Mouse (Mus musculus) urinary bladder, adult 2 months (tissue): Measurements from ENCODE around the gene Gins1. TPM values are rescaled to one million over a fixed set of nuclear protein-coding genes. Genes with fewer than 3 reads are reported as not detected.
"Not testable (repeated sequence)": the region's sequence is repeated elsewhere in the genome, so short reads cannot be mapped to it uniquely, and the experiment has no call there.

Experiments used
- DNase-seq: peaks from one replicate; pipeline ENCODE4 v3.0.0; 2022; ENCODE audit warnings: low spot score
- polyA plus RNA-seq: library from polyadenylated mRNA; depleted of rRNA; stranded (reverse); fragments of >200 nt; gene quantifications from 2 replicates; pipeline ENCODE4 v1.2.3, GENCODE M21; 2012

Gene Gins1
- polyA plus RNA-seq, 1 experiment, result 4.3 TPM

DNA sequence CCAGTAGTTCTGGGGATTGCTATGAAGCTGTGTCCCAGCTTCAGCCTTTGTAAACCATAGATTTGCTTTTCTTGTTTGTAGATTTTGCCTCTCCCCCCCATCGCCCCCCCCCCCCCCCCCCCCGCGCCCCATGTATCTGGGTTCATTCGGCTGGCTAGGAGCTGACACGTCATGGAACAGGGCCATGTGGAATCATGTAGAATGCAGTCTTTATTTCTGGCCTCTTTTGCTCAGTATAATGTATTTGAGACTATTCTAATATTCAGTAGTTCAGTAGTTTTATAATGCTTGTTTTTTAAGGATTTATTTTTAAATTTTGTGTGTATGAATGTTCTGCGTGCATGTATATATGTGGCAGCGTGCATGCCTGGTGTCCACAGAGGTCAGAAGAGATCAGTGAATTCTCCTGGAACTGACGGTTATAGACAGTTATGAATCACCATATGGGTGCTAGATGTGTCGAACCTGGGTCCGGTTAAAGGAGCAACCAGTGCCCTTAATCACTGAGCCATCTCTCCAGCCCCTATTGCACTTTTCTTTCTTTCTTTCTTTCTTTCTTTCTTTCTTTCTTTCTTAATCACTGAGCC lies 5.2 kb downstream of the Gins1 start:
- no peak for DNase-seq

DNA sequence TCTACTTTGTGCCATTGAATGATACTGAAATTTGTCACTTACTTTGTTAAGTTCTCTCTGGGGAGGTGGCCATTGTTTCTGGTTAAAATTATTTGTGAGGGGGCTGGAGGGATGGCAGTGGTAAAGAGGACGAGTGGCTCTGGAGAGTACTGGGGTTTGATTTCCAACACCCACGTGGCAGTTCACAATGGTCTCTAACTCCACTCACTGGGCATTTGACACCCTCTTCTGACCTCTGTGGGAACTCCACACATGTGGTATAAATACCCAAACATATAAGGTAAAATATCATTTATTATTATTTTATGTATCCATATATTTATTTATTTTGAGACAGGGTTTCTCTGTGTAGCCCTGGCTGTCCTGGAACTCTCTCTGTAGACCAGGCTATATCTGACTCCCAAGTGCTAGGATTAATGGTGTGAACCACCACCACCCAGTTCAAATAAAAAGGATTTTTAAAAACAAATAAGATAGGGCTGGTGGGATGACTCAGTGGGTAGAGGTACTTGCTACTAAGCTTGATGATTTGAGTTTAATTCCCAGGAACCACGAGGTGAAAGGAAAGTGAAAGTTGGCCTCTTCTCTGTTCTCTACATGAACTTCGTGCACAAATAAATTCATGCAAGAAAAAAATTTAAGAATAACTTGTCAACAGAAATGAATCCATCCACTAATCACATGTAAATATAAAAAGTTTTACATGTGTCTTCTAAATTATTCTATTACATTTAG lies 9.7 kb downstream of the Gins1 start:
- DNase-seq, result no peak

DNA sequence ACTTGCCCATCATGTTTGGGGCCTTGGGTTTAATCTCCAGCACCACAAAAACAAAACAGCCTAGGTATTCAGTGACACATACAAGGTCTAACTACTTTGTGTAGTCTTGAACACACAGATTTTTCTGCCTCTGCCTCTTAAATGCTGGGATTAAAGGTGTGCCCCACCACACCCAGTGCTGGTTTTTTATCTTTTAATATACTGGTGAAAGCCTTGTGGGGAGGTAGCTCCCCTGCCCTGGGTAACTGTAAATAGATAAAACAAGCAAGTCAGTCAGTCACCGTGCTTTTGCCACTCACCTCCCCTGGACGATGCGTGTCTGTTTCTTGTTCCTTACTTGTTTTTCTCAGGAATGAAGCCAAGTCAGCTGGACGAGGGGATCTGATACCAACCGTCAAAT lies 10.6 kb downstream of the Gins1 start:
- no peak for DNase-seq

DNA sequence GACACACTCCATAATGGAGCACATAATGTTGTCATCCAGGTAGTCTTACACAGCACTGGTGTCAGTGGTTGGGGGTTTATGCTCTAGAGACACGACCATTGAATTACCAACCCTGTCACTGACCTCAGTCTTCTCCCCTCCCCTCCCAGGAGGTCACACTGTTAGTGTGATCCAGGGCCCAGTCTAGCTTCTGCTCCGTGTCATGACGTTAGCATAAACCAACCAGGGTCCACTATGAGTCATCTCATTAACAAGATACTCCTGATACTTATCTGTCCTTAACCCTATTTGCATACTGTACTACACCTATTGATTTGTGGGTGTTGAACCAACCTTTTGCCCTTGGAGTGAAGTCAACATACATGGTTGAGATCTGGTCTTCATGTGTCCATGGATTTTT lies 13.5 kb downstream of the Gins1 start:
- DNase-seq, result no peak

DNA sequence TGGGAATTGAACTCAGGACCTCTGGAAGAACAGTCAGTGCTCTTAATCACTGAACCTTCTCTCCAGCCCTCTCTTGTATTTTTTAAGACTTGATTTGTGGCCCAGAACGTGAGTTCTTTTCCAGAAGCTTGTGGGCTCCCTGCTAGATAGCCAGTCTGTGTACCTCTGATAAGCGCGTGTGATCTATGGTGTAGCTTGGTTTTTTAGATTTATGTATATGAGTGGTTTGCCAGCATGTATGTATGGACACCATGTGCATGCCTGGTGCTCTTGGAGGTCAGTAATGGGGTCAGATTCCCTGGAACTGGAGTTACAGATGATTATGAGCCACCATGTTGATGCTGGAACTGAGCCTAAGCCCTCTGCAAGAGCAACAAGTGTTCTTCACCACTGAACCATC lies 15.3 kb downstream of the Gins1 start:
- no peak for DNase-seq

DNA sequence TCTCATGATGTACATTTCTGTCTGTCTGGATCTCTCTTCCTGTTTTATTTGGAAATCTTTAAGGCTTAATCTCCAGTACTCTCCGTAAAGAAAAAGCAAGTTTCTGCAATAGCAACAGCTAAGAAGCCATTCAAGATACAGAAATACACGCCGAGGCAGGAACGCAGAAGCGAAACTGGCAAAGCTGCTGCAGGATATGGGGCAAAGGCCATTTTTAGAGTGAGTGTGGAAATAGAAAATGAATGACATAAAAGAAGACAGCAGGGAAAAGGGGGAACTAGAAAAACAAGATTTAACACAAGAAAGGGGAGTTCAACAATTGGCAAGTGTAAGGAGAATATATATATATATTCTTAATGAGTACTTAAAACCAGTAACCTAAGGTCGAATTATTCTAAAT lies 16.5 kb downstream of the Gins1 start:
- no peak for DNase-seq

DNA sequence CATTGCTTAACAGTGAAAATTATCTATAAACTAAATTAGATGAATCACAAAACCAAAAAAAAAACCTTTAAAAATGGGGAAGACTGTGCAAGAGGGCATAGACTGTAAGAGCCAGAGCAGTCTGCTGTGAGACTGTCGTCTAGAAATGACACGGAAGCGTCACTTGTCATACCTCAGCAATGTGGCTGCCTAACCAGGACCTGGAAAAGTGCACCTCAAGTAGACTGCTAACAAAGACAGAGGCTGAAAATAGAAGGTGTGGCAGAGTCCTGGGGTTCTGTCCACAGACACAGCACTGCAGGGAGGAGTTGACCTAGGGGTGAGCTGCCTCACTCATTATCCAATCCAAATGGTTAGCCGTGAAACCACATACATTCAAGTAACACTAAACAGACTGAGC lies 17.0 kb downstream of the Gins1 start:
- no peak for DNase-seq

DNA sequence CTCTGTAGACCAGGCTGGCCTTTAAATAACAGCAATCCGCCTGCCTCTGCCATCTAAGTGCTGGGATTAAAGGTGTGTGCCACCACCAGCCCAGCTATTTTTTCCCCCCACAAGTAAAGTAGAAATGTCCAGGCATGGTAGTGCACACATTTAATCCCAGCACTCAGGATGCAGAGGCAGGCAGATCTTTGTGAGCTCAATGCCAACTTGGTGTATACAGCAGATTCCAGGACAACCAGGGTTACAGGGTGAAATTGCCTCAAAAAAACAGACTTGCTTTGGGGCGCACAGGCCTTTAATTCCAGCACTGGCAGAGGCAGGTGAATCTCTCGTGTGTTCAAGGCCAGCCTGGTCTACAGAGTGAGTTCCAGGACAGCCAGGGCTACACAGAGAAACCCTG lies 17.8 kb downstream of the Gins1 start:
- DNase-seq, result no peak

DNA sequence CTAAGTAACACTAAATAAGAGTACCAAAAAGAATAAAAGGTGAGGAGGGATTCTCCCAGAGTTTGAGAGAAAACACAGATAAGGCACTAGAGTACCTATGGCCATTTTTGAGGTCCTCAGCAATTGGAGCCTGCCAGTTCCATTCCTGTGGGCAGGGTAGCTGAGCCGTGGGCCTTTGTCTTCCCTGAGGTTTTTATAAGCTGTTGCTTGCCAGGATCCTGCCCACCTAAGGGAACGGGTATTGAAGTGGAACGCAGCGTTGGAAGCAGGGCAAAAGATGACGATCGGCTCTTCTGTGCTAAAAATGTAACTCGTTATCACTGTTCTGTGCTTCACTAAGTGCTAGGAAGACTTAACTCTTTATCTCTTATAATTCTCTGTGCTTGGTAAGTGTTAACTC lies 18.3 kb downstream of the Gins1 start:
- no peak for DNase-seq

DNA sequence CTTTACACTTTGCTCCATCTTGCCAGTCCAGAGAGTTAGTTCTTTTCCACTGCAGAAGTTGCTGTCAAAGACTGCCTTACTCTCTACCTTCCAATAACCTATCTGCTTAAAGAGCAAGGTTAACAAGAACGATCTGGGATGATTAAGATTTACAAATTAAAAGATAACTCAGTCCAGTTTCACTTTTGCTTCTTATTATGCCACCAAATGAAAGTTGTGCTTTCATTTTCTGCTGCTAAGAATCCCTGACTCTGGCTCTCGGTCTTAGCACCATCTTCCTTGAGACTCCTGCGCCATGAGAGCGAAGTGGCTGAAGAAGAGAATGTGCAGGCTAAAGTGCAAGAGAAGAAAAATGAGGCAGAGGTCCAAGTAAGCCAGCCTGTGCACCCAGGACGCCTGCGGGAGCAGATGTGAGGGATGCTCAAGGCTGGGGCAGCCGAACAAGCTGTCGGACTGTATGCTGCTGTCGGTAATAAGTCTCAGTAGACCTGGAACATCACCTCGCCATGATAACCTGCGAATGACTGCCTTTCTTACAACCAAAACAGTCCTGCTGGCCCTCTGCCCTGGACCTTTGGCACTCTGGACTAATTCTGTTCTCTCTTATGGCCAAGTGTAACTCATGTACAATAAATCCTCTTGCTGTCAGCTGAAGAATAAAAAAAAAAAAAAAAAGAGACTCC lies 22.0 kb downstream of the Gins1 start:
- DNase-seq, result no peak

DNA sequence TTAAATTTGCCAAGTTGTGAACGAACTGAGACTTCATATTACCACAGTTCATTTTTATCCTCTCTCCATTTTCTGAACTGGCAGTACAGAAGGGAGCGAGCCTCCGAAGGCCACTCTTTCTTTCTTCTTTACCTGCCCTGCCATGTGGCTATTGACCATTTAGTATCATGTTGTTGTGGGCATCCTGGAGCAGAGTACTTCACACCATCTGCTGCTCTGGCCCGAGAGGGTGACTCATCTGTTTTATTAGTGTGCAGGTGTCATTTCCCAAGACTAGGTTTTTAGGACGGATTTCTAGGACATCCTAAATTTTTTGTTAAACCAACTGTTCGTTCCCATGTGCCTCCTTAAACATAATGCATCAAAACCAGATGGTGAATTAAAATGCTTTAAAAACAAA lies 24.0 kb downstream of the Gins1 start:
- no peak for DNase-seq

DNA sequence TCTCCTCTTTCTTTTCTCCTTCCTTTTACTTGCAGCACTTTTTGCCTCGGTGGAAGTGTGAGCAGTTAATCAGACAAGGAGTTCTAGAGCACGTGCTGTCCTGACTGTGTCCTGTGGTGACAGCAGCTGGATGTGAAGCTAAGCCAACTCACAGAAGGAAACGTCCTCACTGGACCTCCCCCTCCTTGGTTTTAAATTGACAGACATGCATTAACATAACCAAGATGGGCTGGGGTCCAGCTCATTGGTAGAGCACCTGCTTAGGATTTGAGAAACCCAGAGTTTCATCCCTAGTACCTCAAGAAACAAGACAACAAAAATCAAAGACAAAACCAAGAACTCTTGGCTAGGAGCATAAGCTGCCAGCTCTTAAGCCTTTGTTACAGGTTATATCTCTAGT lies 25.6 kb downstream of the Gins1 start:
- no peak for DNase-seq

DNA sequence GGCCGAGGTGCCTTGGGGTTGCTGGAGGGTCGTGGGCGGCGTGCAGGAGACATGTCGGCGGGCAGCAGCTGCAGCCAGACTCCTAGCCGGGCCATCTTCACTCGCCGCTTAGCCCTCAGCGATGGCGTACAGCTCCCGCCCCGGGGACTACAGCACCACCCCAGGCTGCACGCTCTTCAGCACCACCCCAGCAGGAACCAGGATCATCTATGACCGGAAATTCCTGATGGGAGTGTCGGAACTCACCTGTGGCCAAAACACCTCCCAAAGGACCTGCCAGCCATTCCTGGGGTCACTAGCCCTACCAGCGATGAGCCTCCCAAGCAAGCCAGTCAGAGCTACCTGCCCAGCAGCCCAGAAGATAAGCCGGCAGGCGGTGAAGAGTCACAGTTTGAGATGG lies 28.3 kb downstream of the Gins1 start:
- no peak for DNase-seq

DNA sequence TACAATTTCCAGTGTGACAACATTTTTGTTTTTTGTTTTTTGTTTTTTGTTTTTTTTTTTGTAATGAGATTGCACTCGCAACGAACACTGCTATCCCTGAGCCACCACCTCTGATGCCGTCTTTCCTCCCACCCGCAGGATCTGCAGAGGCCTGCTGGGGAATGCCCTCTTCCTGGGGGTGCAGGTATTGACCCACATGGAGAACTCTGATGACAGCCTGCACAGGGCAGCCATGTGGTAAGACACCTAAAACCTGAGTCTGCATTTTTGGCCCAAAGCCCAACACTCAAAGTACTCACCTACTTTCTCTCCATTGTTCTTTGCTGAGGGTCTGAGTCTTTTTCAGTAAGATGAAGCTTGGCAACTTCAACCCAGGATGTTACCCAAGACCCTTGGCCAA lies 29.5 kb downstream of the Gins1 start:
- DNase-seq, result no peak

DNA sequence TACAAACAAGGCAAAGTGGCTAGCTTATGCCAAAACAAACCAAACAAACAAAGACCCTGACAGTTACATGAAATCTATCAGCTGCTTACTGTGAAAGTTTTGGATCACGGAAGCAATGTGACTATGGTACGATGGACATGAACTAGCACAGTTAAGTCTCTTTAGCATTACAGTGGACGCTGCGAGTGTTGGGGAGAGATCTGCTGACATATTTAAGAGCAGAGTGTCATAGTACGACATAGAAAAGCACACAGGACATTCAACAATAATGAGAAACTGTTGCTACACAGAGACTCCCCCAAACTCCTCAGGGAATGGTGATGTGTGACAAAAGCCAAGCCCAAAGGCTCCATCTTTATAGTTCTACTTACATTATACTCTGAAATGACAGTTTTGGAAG lies 38.8 kb downstream of the Gins1 start:
- no peak for DNase-seq

DNA sequence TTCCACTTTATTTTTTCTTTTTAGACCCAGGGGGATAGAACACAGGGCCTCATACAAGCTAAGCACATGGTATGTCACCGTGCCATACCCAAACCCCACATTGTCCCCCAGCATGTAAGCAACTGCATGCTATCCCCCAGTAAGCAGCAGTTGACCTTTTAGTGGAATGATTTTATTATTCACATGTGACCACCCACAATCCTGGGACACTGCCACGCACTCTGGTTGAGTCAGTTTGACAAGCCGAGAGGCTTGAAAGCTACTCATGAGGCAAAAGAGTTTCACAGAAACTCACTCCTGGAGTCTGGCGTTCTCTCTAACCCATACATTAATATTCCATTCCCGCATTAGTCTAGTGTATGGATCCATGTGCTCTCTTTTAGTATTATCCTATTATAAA lies 42.1 kb downstream of the Gins1 start:
- not testable (repeated sequence) for DNase-seq

DNA sequence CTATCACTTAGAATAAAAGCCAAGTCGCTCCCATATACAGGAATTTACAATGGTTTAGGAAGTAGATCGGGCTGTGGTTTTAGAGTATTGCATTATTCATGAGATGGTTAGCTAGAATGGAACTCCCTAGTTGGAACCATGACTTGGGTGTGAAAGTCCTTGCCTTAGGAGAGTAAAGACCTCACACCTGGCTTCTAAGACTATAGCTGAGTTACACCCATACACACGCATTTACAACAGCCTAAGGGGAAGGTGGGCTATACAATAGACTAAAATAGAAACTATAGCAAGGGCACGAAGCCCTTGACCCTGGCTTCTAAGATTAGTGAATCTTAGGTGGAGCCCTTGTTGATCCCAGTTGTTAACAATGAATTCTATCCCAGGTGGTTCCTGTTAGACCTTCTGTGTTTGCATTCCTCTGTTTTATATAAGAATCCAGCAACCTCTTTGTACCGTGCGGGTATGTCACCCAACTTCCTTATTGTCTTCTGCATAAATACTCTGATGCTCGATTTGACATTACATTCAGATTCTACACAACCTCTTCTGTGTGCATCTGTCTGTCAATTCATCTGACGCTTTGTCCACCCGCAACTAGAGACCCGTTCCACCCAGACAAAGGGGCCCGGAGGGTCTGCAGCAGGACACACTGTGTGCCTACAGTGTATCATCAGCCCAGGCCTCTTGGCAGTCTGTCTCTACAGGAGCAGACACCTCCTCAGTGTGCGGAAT lies 42.8 kb downstream of the Gins1 start:
- not testable (repeated sequence) for DNase-seq

DNA sequence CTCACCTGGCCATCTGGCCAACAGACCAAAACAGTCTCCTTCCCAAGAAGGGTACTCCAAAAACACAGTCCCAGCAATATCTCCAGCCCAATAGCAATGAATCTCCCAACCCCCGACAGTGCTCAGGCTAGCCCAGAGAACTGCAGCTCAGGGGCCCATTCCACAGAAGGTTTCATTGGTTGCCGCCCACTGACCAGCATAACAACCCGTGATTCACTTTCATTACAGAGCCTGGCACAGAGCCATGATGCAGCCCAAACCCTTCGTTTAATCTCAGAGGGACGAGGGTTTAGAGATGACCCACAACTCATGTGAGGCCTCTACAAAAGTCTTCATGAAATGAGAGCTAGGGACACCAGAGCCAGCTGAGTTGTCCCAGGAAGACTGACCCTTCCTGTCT lies 43.6 kb downstream of the Gins1 start:
- no peak for DNase-seq

DNA sequence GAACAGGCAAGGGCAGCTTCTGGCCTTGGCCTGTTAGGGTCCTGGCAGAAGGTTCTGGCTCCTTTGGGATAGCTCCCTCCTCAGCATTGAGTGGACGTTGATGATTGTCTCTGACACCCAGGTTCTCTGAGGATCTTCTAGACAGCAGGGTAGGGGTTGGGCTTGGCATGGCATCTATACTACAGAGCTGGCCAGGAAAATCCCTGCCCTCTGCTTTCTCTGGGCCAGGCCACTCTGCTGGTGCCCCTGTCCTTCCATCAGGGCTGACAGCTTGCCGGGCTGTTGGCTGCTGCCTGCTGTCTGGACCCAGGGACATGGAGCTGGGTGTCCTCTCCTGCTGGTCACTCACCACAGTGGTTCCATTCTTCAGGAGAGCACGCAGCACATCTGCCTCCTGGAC lies 44.5 kb downstream of the Gins1 start:
- DNase-seq, result no peak

DNA sequence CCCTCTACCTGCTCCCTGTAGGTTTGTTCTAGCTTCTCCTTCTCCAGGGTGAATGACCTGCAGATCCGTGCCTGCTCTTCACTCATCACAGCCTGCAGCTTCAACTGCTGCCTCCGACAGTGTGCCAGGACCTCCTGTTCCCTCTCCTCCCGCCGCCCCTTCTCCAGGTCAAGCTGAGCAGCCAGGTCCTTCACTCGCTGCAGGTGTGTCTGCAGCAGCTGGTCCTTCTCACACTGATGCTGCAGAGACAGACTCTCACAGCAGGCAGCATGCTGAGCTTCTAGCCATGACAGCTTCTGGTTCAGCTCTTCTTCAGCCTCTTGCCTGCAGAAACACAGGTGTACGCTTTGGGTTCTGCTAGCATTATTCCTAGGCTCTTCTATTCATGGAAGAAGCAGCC lies 44.9 kb downstream of the Gins1 start:
- DNase-seq, result no peak

DNA sequence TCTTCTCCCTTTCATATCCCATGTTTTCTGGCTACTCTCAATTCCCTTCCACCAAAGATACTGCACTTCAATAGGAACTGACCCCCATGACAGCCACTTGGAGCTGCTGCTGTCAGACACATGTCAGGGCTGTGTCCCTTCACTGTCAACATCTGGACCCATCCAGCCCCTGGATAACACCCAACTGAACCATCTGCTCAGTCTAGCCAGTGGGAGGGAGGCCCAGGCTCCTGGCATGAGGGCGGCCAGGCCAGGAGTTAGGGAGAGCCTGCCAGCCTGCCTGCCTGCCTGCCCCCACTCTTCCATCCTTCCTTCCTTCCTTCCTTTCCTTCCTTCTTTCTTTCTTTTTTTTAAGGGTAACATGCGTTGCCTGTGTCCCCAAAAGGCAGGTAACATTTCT lies 46.0 kb downstream of the Gins1 start:
- DNase-seq, result no peak

DNA sequence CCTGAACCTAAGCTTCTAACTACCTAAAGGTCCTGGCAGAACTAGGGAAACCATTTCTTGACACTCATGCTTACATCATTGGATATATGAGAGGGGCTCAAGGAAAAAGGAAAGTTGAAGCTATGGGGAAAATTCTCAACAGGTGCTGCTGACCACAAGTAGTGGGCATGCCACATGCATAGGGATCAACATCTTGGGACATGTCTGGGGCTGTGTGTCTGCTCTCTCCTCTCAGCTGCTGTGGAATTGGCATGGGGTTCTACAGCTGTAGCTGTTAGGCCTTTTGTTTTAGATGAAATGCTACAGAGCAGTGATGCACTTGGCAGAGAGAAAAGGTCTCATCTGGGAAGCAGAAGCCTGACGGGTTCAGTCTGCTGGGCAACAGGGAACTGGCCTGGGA lies 50.7 kb downstream of the Gins1 start:
- DNase-seq, result no peak

DNA sequence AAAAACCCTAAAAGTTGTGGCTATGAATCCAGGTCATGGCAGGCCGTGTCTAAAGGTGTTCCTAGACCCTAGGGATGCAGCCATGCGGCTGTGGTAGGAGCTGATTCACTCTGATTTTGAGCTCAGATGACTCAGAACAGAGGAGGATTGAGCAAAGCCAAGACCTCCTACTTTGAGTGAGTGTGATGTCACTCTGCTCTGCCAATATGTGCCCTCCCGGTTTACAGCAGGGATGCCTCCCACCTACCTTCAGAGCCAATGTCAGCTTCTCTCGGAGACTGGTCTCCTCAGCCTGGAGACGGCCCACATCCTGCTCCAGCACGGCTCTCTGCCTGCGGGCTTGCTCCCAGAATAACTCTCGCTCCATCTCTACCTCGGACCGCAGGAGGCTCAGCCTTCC lies 54.3 kb downstream of the Gins1 start:
- DNase-seq, result no peak
